Mouse (Mus musculus) erythroblast, embryonic 14.5 days (primary cell): Measurements from ENCODE around the gene Galnt2.

Source experiments
- GATA1 ChIP-seq: IDR thresholded peaks from 2 replicates; pipeline ENCODE4 v1.6.1; 2012; ENCODE audit warnings: low read length, inconsistent platforms, mixed read lengths
- TAL1 ChIP-seq: IDR thresholded peaks from 3 replicates; pipeline ENCODE4 v1.6.1; 2012; ENCODE audit warnings: low read length, inconsistent platforms, mixed read lengths

DNA sequence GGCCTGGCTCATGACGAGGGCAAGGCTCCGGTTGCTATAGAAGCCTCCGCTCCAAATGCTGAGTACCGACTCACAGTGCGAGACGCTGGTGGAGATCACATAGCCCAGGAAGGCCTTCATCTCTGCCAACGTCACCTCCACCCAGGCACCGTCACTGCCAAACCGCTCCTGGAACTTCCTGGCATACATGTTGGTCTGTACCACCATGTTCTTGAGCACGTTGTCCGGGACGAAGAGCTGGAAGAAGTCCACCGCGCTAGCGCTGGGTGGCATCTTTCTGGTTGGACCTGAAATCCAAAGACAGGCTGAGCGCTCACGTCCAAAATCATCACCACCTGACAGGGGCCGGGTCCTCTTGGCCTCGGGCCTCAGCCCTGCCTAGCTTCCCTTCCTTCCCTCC is 153.1 kb downstream of the Galnt2 start:
- TF ChIP-seq GATA1 (no peak), TAL1 (no peak)
